Mouse (Mus musculus): Measurements from ENCODE around the gene Wscd2. TPM values are rescaled to one million over a fixed set of nuclear protein-coding genes. Genes with fewer than 3 reads are reported as not detected.

The Wscd2 gene
- total and polyA plus RNA-seq, 3 experiments: not detected

DNA sequence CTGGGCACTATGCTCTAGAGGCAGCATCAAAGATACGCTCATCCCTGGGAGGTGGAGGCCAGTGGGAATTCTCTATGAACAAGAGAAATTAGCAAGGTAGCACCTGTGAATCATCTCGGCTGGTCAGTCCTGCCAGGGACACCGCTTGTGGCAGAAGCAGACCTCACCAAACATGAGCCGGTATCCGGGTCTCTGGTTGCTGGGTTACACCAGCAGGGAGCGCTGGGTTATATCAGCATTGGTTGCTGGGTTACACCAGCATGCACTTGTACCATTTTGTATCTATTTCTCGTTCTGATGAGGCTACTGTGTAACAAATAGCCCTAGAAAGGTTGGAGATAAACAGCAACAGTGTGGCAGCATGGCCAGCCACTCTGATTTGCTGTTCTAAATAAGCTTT lies 17.8 kb upstream of the Wscd2 start:
- Histone ChIP-seq H3K9me3 (replicated peaks; ENCODE audit: insufficient read depth, low read length) (no peaks in the 10 kb centered on the region), H3K79me2 (ENCODE audit: control insufficient read depth, insufficient read depth, low read length, poor library complexity) (no peaks in the 10 kb centered on the region), H3K36me3 (ENCODE audit: control insufficient read depth in 1 of 2, insufficient read depth in 2 of 2, low read length in 2 of 2) (no peaks in the 10 kb centered on the region), H3K4me3 (ENCODE audit: control insufficient read depth in 1 of 2, insufficient read depth in 1 of 2, low read depth in 2 of 2, low read length in 2 of 2) (no peak overlapping the region), H3K27ac (ENCODE audit: control insufficient read depth, low read depth, low read length) (no peak overlapping the region), H3K9ac (ENCODE audit: control insufficient read depth, low read depth, low read length, poor library complexity, severe bottlenecking) (no peak overlapping the region), H3K4me1 (ENCODE audit: control insufficient read depth in 1 of 2, insufficient read depth in 2 of 2, low read length in 2 of 2) (no peaks in the 10 kb centered on the region), H3K27me3 (ENCODE audit: control insufficient read depth in 1 of 2, insufficient read depth in 2 of 2, low read length in 2 of 2) (no peaks in the 10 kb centered on the region)
- DNase-seq (ENCODE audit: low read depth, low spot score): no peak
- TF ChIP-seq USF1 (IDR thresholded peaks at IDR 0.05; ENCODE audit: low read depth, low read length): no peak
- TF ChIP-seq NELFE (IDR thresholded peaks at IDR 0.05; ENCODE audit: low read depth, low read length): no peak
- no peak for TF ChIP-seq RAD21 (IDR thresholded peaks at IDR 0.05; ENCODE audit: low read depth, low read length)
- TF ChIP-seq UBTF (IDR thresholded peaks at IDR 0.05; ENCODE audit: borderline replicate concordance, insufficient read depth, low read depth, low read length): no peak
- no peak for TF ChIP-seq SMC3 (IDR thresholded peaks at IDR 0.05; ENCODE audit: low read depth, low read length)
- TF ChIP-seq TAL1 (IDR thresholded peaks at IDR 0.05; ENCODE audit: low read length): no peak
- TF ChIP-seq RCOR1 (IDR thresholded peaks at IDR 0.05; ENCODE audit: low read depth, low read length): no peak
- TF ChIP-seq POLR2AphosphoS5 (IDR thresholded peaks at IDR 0.05; ENCODE audit: borderline replicate concordance, low read depth, low read length): no peak
- TF ChIP-seq MYB (IDR thresholded peaks at IDR 0.05; ENCODE audit: low read depth, low read length): no peak

GRCm38 (mm10) chr5:113476816-113477215 lies 13.3 kb upstream of the Wscd2 start:
- TF ChIP-seq TCF12 (IDR thresholded peaks at IDR 0.05; ENCODE audit: low read depth, low read length): no peak
- no peak for TF ChIP-seq POLR2A (IDR thresholded peaks at IDR 0.05; ENCODE audit: control insufficient read depth in 1 of 2, insufficient read depth in 1 of 2, low read depth in 1 of 2, low read length in 2 of 2, poor library complexity in 1 of 2)
- no peak for TF ChIP-seq POLR2AphosphoS2 (IDR thresholded peaks at IDR 0.05; ENCODE audit: low read length)
- TF ChIP-seq SMC3 (IDR thresholded peaks at IDR 0.05; ENCODE audit: low read depth, low read length): no peak
- no peak for TF ChIP-seq MEF2A (IDR thresholded peaks at IDR 0.05; ENCODE audit: extremely low read depth, insufficient replicate concordance, low read depth, low read length, poor library complexity, severe bottlenecking)
- no peak for TF ChIP-seq BHLHE40 (IDR thresholded peaks at IDR 0.05; ENCODE audit: borderline replicate concordance, low read depth, low read length)
- no peak for TF ChIP-seq CHD2 (IDR thresholded peaks at IDR 0.05; ENCODE audit: low read length)
- TF ChIP-seq MXI1 (IDR thresholded peaks at IDR 0.05; ENCODE audit: low read depth, low read length): no peak
- no peak for TF ChIP-seq USF2 (IDR thresholded peaks at IDR 0.05; ENCODE audit: borderline replicate concordance in 1 of 2, insufficient read depth in 1 of 2, low read depth in 1 of 2, low read length in 2 of 2)
- no peaks in the 10 kb centered on the region for H3K36me3 ChIP-seq (ENCODE audit: control insufficient read depth in 1 of 2, insufficient read depth in 2 of 2, low read length in 2 of 2)
- H3K27me3 ChIP-seq (ENCODE audit: control insufficient read depth in 1 of 2, insufficient read depth in 2 of 2, low read length in 2 of 2): no peaks in the 10 kb centered on the region
- no peak overlapping the region for H3K4me3 ChIP-seq (ENCODE audit: control insufficient read depth in 1 of 2, insufficient read depth in 1 of 2, low read depth in 2 of 2, low read length in 2 of 2)
- no peaks in the 10 kb centered on the region for H3K4me1 ChIP-seq (ENCODE audit: control insufficient read depth in 1 of 2, insufficient read depth in 2 of 2, low read length in 2 of 2)
- no peak overlapping the region for H3K27ac ChIP-seq (ENCODE audit: control insufficient read depth, low read depth, low read length)
- H3K79me2 ChIP-seq (ENCODE audit: control insufficient read depth, insufficient read depth, low read length, poor library complexity): no peaks in the 10 kb centered on the region
- no peaks in the 10 kb centered on the region for H3K9me3 ChIP-seq (replicated peaks; ENCODE audit: insufficient read depth, low read length)
- H3K9ac ChIP-seq (ENCODE audit: control insufficient read depth, low read depth, low read length, poor library complexity, severe bottlenecking): no peak overlapping the region
- DNase-seq (ENCODE audit: low read depth, low spot score): no peak
